Mouse (Mus musculus) embryo, embryonic 10.5 days (tissue): ENCODE data around the gene Cdrt4.

Experiments used
- DNase-seq: peaks from one replicate; pipeline ENCODE4 v3.0.0-alpha.2; 2015; ENCODE audit warnings: low spot score

Cdrt4 gene

DNA sequence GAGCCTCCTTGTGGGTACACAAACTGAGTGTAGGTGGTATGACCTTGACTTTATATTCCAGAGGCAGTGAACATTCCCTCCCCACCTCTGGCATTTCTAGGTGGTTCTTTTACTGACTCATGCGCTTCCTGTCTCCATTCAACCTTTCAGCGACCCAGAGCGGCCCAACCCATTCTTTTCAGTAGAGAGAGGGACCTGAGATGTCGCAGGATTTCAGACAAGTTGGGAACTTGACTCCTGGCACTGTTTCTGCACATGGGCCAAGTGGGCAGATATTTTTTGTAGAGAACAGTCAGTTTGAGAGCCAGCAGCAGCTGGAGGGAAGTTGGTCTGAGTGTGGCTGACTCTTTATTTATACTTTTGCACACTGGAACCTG lies 45.5 kb downstream of the Cdrt4 start:
- no peak for DNase-seq

DNA sequence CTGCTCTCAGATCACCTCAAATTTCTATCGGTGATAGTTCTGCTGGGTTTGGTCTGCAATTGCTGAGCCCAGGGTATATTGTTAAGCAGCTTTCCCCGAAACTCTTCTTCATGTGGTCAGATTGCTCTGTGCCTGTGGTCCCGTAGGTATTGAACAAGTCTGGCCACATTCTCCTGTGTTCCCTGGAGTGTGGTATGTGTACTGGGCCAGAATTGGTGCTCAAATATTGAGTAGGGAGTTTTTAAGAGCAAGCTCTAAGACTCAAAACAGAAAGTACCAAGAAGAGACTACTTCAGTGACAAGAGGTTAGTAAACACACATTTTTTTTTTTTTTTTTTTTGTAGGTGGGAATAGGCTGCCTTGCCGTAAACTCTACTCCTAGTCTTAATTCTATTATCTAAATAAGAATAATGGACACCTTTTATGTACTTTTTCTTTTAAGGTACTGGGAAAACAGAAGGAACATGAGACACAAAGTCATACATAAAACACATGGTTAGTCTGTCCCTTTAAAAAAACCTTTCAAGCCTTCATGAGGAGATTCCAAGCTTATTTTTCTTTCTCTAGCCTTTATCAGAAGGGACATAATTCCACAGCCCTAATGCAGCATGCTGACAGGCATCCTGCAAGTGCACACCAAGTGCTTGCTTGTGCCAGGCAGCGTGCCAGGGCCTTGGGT lies 46.2 kb downstream of the Cdrt4 start:
- DNase-seq, result no peak

GRCm38 (mm10) chr11:62997718-62998281 lies 46.8 kb downstream of the Cdrt4 start:
- DNase-seq, result peak; percentile 36

- no peak for DNase-seq
Measured at GRCm38 (mm10) chr11:63000126-63000525, 49.1 kb downstream of the Cdrt4 start.

DNA sequence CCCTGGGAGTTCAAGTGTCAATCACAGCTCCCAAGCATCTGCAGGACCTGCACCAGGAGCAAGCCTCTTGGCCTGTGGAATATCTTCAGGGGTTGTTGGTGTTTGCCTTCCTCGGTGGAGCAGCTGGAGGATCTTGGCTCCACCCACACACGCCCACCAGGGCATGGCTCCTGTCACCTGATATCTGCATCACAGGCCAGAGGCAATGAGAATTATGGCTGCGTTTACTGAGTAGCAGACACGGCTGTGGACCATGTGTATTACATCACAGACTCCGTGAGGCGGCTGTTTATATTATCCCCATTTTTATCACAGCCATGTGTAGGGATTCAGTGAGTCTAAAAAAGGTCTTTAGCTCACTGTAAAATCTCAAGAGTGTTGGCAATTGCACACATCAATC lies 53.6 kb downstream of the Cdrt4 start:
- no peak for DNase-seq

GRCm38 (mm10) chr11:63007376-63007775 lies 56.4 kb downstream of the Cdrt4 start:
- no peak for DNase-seq

- no peak for DNase-seq
Measured at GRCm38 (mm10) chr11:63008004-63008403, 57.0 kb downstream of the Cdrt4 start.

GRCm38 (mm10) chr11:63009761-63010160 lies 58.8 kb downstream of the Cdrt4 start:
- no peak for DNase-seq

DNA sequence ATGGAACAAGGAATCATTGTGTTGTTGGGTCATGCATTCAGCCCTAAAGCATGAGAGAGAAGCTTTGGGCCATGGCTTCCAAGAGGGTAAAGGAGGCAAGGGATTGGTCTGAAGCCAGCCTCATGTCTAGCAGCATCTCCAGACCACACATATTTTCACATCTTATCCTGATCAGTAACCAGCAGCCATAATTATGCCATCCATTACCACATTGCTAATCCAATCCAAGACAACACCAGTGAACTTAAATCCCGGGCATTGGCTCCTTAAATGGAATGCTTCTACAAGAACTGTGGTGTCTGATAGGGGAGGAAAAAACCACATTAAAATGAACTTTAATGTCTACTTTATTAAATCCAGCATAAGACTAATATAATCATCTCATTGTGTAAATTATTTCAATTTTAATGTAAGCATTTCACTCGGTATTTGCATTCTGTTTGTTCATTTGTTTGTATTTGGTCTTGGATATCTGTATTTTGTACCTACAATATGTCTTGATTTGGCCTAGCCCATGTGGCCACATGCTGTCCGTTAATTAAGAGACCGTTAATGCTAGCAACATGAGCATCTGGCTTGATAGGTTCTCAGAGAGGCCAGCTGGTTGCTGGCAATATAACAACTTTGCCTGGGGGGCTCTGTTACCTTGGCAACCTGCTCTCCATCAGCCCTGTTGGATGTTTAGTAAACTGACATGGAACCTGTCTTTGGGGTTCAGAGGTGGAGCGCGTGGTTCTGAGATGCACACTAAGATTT lies 66.5 kb downstream of the Cdrt4 start:
- peak; percentile 36 for DNase-seq

- no peak for DNase-seq
Measured at GRCm38 (mm10) chr11:63018083-63018622, 67.2 kb downstream of the Cdrt4 start.

DNA sequence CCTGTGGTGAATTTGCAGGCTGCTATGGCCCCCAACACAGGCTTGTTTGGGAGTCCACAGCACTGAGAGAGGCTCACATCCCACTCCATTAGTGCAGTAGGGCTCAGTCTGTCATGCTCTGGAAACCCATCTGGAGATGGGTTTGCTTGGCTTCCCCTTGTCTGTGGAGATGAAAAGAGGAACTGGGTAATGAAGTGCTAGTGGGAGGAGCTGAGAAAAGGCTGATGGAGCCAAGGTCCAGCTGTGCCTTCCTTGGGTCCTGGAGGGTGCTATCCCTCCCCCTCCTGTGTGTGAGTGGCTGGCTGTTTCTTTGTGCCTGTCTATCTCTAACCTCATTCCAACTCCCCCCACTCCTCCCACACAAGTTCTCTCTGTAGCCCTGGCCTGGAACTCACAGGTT lies 69.6 kb downstream of the Cdrt4 start:
- DNase-seq, result peak; percentile 28

DNA sequence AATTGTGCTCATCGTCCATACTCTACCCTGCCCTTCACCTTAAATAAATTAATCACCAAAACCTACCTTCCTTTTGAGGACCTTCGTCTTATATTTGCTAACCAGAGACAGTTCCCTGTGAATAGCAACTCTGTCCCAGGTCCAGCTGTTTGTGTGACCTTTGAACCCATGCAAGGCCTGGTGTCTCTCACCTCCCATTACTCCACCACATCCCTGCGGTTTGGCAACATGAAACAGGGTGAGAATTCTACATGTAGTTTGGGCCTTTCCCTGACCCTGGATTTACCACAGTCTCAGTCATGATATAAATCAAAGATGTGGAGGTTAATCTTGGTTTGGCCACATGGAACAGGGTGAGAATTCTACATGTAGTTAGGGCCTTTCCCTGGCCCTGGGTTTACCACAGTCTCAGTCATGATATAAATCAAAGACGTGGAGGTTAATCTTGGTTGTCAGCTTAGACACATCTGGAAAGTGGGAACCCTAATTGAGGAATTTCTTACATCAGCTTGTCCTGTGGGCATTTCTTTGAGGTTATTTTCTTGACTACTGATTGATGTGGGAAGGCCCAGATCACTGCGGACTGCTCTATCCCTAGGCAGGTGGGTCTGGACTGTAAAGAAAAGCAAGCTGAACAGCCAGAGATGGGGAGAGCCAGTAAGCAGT lies 70.3 kb downstream of the Cdrt4 start:
- peak; percentile 44 for DNase-seq

DNA sequence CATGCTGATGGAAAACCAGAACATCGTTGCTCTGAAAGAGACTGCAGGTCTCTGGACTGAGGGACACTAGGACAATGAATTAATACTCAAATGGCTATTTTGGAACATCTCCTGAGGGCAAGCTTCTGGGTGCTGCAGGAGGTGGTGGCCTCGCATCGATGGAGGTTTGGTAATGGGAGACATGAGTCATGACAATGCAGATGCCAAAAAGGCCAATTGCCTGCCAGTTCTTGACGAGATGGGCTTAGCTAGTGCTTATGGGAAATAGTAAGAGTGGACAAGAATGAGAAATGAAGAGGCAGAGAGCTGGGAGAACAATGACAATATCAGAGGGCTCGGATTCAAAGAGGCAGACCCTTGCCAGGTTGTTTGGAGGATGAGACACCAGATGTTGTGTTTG lies 72.5 kb downstream of the Cdrt4 start:
- no peak for DNase-seq

GRCm38 (mm10) chr11:63024136-63024535 lies 73.1 kb downstream of the Cdrt4 start:
- DNase-seq, result peak; percentile 40

GRCm38 (mm10) chr11:63025476-63025875 lies 74.5 kb downstream of the Cdrt4 start:
- no peak for DNase-seq

DNA sequence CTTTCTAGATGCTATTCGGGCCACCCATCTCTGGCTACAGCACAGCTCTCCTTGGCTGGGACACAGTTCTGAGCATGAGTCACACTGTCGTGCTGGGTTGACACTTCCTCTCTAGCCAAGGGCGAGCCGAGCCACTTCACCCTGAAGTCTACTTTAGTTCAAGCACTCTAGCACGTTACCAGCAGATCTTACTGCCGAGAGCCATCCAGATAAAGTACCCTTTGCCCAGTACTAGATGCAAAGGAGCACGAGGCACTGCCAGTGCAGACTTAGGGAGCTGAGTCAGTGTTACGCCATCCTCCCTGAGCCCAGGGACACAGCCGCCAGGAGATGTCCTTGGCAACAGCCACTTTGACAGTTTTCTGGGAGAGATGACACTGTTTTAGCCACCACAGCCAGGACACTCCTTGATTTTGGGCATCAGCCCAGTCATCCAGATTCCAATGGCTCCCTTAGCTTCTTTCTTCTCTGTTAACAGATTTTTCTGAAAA lies 75.7 kb downstream of the Cdrt4 start:
- DNase-seq, result no peak

DNA sequence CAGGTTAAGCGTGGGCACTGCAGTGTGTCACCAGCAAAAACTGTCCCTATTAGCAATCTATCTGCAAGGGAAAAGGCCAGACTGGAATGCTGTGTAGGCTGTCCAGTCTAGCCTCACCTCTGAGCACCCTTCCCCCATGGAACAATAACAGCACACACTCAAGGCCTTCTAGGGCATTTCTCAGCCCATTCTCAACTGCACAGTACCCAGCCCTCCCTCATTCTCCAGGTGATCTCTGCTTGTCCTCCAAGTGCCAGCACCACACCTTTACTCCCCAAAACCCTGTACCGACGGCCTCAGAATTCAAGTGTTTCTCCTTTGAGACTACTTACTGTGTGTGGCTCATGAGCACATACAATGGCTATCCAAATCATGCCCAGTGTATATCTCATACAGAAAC lies 77.1 kb downstream of the Cdrt4 start:
- DNase-seq, result no peak

DNA sequence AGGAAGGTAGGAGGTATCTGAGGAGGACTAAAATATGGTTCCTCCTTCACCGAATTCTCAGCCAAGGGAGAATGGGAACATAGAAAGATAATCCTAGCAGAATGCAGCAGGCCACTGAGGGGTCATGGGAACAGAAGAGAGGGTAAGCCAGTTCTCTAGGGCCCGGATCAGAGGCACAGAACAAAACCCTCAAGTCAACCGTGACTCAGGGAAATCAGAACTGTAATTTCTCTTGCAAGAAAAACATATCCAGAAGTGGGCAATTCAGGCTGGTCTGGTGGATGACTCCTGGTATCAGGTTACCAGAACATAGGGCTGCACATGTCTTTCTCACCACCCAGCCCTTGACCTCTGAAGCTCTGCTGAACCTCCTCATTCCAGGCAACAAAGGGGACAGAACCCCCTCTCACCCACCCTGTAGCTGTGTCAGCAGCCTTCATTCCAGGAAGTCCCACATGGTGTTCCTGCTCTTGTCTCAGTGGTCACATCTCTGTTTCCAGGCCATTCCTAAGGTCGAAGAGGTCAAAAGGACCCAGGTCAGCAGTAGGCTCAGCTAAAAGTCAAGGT lies 78.2 kb downstream of the Cdrt4 start:
- DNase-seq, result peak; percentile 53

- DNase-seq, result no peak
Measured at GRCm38 (mm10) chr11:63029721-63030120, 78.7 kb downstream of the Cdrt4 start.

GRCm38 (mm10) chr11:63035420-63036211 lies 84.6 kb downstream of the Cdrt4 start:
- no peak for DNase-seq

DNA sequence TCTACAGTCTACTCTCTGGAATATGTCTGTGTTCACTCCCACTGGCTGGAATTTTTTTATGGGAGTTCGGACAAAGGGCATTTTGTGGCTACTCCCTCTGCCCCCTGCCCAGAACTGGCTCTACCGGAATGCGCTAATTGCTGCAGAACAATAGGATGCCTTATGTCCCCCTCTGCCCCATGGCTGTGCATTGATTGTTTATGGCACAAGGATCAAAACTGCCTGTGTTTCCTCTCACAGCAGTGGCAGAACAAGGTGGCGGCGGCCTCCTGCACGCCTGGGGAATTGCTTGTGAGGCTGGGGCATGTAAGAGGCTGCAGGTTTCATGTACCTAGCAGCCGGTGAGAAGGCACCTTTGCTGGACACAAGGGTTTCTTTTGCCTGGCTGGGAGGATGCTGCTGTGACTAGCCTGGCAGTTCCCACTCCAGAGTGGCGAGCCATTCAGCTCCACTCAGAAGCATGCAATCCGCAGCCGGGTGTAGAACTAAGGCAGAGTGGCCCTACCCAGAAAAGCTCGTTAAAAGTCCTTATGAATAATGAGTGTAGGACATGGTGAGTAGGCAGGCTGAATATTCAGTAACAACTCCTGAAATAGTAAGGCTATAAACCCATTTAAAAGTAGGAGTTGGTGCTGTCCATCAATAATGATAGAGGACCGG lies 89.1 kb downstream of the Cdrt4 start:
- peak; percentile 52 for DNase-seq
